Mouse (Mus musculus) fibroblast of lung, adult 2 months (primary cell): ENCODE measurements around the gene Rtf2.

ENCODE experiments used
- DNase-seq: peaks from one replicate; pipeline ENCODE4 v3.0.0-alpha.2; 2011; ENCODE audit warnings: low read depth

The Rtf2 gene

GRCm38 (mm10) chr2:172440640-172441005, 267 bp downstream of the Rtf2 start:
- no peak for DNase-seq

GRCm38 (mm10) chr2:172441176-172441575, 820 bp downstream of the Rtf2 start:
- DNase-seq, result no peak

- DNase-seq, result no peak
Measured at GRCm38 (mm10) chr2:172445617-172446016, 5.3 kb downstream of the Rtf2 start.

DNA sequence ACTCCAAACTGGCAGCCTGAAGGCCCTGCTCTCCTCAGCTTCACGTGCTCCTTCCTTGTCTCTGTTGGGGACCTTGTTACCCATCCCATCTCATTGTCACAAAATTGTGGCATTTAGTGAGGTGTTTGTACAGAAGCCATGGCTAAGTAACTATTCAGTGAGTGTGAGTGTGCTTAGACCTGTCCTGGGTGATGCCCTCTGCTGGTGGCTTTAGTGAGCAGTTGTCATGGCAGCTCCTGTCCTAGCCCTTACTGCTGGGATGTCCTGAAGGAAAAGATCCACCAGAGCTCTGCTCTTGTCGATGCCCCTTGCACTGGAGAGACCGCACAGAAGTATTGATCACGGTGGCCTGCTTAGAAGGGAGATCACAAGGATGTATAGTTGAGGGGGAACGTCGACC, 7.0 kb downstream of the Rtf2 start:
- no peak for DNase-seq

DNA sequence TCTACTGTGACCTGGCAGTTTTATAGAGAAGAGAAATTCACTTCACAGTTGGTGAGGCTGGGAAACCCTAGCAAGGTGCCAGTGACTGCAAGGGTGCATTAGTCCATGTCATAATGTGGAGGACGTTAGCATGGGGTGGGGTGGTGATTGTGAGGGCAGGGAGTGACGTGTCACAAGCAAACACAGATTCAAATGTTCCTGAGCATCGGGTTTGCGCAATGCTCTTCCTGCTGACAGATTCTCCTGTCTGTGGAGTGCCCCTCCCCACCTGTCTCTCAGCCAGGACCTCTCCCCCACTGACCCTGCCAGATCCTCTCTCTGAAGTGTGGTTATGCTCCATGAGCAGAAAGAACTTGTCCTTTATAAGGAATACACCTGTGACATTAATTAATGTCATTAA, 8.0 kb downstream of the Rtf2 start:
- no peak for DNase-seq

- DNase-seq, result no peak
Measured at GRCm38 (mm10) chr2:172450640-172451039, 10.3 kb downstream of the Rtf2 start.

DNA sequence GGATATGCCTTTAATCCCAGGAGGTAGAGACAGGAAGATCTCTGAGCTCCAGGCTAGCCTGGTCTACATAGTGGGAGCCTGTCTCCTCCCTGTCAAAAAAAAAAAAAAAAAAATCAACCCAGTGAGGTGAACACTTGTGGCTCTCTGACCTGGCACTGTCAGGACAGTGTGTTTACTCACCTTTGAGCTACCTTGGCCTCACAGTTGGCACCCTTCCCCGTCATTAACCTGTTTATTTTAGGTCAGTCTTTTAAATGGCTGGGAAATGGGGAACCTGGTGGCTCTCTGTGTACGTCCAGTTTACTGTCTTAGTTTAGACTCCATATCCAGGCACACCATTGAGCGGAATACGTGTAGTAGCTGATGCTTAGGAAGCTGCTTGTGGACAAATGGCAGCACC, 11.7 kb downstream of the Rtf2 start:
- no peak for DNase-seq

- no peak for DNase-seq
Measured at GRCm38 (mm10) chr2:172452458-172452857, 12.1 kb downstream of the Rtf2 start.

DNA sequence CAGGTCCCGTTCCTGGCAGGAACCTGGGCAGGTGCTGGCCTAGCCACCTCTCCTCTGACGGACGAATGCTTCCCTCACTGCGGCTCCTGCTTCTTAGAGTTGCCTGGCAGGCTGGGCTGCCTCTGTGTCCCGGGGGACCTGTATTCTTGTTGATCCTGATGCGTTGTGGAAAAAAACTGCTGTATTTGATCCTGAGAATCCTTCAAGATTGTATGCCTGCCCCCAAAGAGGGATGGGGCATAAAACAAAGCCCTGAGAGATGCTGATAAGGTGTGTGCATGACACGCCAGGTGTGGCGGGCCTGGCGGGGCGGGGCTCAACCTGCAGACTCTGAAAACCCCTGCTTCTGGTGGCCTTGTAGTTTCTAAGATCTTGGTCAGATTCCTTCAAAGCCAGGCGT, 18.1 kb downstream of the Rtf2 start, which contains the start of gene Gcnt7:
Gene Gcnt7, minus strand, starts transcription at position 101 of the 400 bp plus-strand sequence.
- no peak for DNase-seq

- DNase-seq, result no peak
Measured at GRCm38 (mm10) chr2:172460647-172461046, 20.3 kb downstream of the Rtf2 start.

DNA sequence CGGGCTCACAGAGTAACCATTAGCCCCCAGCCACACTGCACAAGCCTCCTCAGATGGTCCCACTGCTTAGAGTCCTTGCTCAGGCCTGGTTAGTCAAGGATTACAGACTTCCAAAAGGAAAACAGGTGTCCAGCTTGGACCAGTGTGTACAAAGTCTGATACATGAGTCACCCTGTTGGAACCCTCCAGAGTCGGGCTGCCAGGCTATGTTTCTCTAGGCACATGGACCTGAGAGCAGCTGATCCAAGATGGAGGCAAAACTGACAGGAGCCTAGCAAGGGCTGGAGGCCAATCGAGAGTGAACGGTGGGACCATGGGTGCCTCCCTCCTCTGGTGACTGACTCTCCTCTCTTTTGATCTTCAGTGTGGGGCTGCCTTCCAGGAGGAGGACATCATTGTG, 22.5 kb downstream of the Rtf2 start:
- DNase-seq, result no peak

DNA sequence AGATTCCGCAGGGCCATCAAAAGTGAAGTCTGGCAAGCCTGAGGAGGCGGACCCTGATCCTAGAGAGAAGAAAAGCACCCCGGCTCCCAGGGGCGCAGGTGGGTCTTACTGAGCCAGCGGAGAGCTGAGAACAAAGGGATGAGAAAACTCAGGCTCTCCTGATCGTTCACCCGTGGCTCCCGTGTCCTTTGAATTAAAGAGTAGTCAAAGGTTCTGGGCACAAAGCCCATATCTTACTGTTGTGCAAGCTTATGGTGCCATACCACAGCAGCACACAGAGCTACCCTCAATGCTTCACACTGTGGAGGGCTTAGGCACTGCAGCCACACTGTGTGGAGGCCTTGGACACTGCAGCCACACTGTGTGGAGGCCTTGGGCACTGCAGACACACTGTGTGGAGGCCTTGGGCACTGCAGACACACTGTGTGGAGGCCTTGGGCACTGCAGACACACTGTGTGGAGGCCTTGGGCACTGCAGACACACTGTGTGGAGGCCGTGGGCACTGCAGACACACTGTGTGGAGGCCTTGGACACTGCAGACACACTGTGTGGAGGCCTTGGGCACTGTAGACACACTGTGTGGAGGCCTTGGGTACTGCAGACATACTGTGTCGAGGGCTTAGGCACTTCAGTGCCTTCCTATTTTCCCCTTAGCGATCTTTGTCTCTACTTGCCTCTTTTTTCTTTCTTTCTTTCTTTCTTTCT, 26.2 kb downstream of the Rtf2 start:
- no peak for DNase-seq

DNA sequence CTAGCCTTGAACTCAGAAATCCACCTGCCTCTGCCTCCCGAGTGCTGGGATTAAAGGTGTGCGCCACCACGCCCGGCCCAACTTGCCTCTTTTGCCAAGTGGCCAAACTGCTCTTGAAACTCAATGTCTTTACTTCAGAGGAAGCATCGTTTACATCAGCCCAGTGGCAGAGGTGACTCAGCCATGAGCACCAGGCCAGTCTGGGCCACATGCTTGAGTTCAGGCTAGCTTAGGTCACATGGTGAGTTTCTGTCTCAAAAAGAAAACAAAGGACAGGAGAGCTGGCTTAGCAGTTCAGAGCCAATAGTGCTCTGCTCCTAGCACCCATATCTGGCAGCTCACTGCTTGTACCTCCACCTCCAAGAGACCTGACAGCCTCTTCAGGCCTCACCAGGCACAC, 26.9 kb downstream of the Rtf2 start:
- no peak for DNase-seq

DNA sequence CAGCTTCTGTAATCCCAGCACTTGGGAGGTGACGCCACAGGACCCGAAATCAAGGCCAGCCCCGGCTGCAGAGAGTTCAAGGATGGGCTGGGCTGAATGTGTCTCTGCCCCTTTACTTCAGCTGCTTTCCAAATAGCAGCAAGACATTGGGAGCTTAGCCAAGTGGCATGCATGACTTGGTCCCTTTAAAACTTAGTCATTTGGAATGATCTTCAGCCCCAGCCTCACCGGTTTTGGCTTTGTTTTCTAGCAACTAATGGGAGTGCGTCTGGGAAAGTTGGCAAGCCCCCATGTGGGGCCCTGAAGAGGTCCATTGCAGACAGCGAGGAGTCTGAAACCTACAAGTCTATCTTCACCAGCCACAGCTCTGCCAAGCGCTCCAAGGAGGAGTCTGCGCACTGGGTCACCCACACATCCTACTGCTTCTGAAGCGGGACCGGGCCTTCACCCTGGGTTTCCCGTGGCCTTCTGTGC, 28.0 kb downstream of the Rtf2 start:
- DNase-seq, result peak; percentile 41

DNA sequence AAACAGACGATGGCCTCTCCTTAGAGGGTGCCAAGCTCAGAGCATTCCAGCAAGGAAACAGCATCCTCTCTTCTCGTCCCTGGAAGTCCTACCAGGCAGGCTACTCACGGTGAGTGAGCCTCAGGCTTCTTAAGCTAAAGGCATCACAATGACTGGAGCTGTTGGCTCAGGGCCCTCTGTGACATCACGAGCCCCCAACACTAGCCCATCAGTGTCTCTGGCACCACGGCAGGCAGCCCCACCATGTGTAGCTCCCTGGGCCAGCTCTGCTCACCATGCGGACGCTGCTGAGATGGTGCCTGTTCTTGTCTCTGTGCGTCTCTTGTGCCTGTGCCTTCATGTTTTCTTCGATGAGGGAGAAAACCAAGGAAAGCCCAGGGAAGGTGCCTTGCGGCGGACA, 32.0 kb downstream of the Rtf2 start, which contains the start of gene Fam209:
Gene Fam209, plus strand, starts transcription at position 203 of the 400 bp plus-strand sequence.
- no peak for DNase-seq

GRCm38 (mm10) chr2:172473591-172473990, 33.2 kb downstream of the Rtf2 start:
- no peak for DNase-seq

- no peak for DNase-seq
Measured at GRCm38 (mm10) chr2:172474970-172475369, 34.6 kb downstream of the Rtf2 start.

- no peak for DNase-seq
Measured at GRCm38 (mm10) chr2:172476707-172477260, 36.4 kb downstream of the Rtf2 start.

- no peak for DNase-seq
Measured at GRCm38 (mm10) chr2:172477350-172477749, 37.0 kb downstream of the Rtf2 start.

DNA sequence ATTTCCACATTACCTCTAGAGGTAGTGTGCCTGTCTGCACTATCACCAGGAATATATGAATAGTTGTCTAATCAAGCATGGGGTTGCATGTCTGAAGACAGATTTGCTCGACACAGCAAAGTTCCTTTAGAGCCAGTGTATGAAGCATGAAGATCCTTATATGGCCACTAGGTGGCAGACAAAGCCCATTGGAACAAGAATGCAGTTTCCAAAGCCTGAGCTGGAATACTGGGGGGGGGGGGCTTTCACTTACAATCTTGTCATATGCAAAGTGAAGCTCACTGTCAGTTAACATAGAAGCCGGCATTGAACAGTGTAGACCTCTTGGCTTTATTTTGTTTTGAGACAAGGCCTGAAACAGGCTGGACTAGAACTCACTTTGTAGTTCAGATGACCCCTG, 37.5 kb downstream of the Rtf2 start:
- no peak for DNase-seq

DNA sequence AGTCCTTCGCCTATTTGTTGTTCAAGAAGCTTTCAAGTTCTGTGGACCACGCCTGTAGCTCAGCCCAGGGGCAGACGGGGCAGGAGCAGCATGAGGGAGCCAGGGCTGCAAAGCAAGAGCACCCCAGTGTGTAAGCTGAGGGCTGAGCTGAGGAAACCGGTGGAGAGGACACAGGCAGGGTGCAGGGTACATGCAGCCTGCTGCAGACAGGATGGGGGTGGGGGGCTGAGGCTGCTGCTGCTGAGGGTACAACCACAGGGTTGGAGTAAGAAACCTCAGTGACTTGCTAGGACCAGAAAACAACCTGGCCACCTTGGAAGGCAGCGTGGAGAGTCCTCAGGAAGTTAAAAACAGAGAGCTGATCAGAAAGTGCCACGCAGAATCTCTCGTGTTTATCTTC, 39.9 kb downstream of the Rtf2 start:
- DNase-seq, result no peak

GRCm38 (mm10) chr2:172481654-172482385, 41.5 kb downstream of the Rtf2 start:
- DNase-seq, result no peak

GRCm38 (mm10) chr2:172483766-172484413, 43.5 kb downstream of the Rtf2 start:
- no peak for DNase-seq
